Mouse (Mus musculus) right cerebral cortex, postnatal 36 days (tissue): ENCODE measurements at regions not wholly inside any gene's neighbourhood (a gene's known extent, or its start where the extent isn't known, plus 50 kb on each side); places are given as distances from the start of the nearest gene placed in this dataset.

Source experiments
- DNase-seq, 2 experiments: peaks; one replicate each; pipeline ENCODE4 v3.0.0; 2022; ENCODE audit warnings: low spot score in 2 of 2, mixed read lengths in 1 of 2

GRCm38 (mm10) chr17:85932360-85933132 lies 212.4 kb downstream of the Srbd1 start:
- DNase-seq = no peak

GRCm38 (mm10) chr17:85931955-85932354 lies 213.0 kb downstream of the Srbd1 start:
- DNase-seq = no peak

GRCm38 (mm10) chr17:85930789-85931188 lies 214.2 kb downstream of the Srbd1 start:
- no peak for DNase-seq

GRCm38 (mm10) chr17:85930331-85930730 lies 214.6 kb downstream of the Srbd1 start:
- no peak for DNase-seq

- DNase-seq = no peak
Measured at GRCm38 (mm10) chr17:85929699-85930286, 215.2 kb downstream of the Srbd1 start.

- DNase-seq = no peak
Measured at GRCm38 (mm10) chr17:85928543-85928942, 216.4 kb downstream of the Srbd1 start.

- no peak for DNase-seq
Measured at GRCm38 (mm10) chr17:85927261-85927660, 217.7 kb downstream of the Srbd1 start.

GRCm38 (mm10) chr17:85926044-85926443 lies 218.9 kb downstream of the Srbd1 start:
- DNase-seq = no peak

- DNase-seq = no peak
Measured at GRCm38 (mm10) chr17:85921219-85921673, 223.7 kb downstream of the Srbd1 start.

- no peak for DNase-seq
Measured at GRCm38 (mm10) chr17:85919868-85920267, 225.1 kb downstream of the Srbd1 start.

- no peak for DNase-seq
Measured at GRCm38 (mm10) chr17:85915870-85916269, 227.8 kb upstream of the Six2 start.

- no peak for DNase-seq
Measured at GRCm38 (mm10) chr17:85914062-85914461, 226.0 kb upstream of the Six2 start.

GRCm38 (mm10) chr17:85908709-85909108 lies 220.6 kb upstream of the Six2 start:
- DNase-seq = no peak

GRCm38 (mm10) chr17:85906597-85907187 lies 218.6 kb upstream of the Six2 start:
- no peak for DNase-seq

GRCm38 (mm10) chr17:85902575-85902974 lies 214.5 kb upstream of the Six2 start:
- no peak for DNase-seq

- no peak for DNase-seq
Measured at GRCm38 (mm10) chr17:85899096-85899495, 211.0 kb upstream of the Six2 start.

GRCm38 (mm10) chr17:85895978-85896377 lies 207.9 kb upstream of the Six2 start:
- DNase-seq = no peak

GRCm38 (mm10) chr17:85891243-85891642 lies 203.2 kb upstream of the Six2 start:
- no peak for DNase-seq

GRCm38 (mm10) chr17:85889746-85890532 lies 201.9 kb upstream of the Six2 start:
- no peak for DNase-seq

- DNase-seq = no peak
Measured at GRCm38 (mm10) chr17:85888568-85889398, 200.7 kb upstream of the Six2 start.

GRCm38 (mm10) chr17:85886675-85887074 lies 198.6 kb upstream of the Six2 start:
- DNase-seq = no peak
